Comparison of ENCODE assay signal across 10 mouse cellular contexts in genomic region chr4:149875296-149875695, GRCm38 (mm10).
DNase-seq lines count a peak whose midpoint lies in the region; ATAC-seq and TF ChIP-seq lines count a peak whose summit lies in the region.
"Had no signal": no experiment of that assay in that cellular context is flagged by ENCODE, and none has a peak within 500 bp of the region (broad histone marks: within the 10 kb centered on the region; RNA-seq: fewer than 3 reads in every experiment).

No protein-coding gene starts in this region.

- H3K4me1 ChIP-seq in forebrain, embryonic 10.5 days = peaks cover 68% of the 10 kb centered on the region
- H3K4me1 ChIP-seq in forebrain, embryonic 11.5 days (replicated peaks; ENCODE audit: control insufficient read depth, insufficient read depth, low read length) = no peaks in the 10 kb centered on the region; the same call in 1 of the 2 replicates
- peaks cover 2% of the 10 kb centered on the region; the same call in 1 of the 2 replicates for H3K4me1 ChIP-seq in liver, postnatal 0 days (ENCODE audit: insufficient read depth)
- H3K4me1 ChIP-seq in liver, embryonic 12.5 days = peaks cover 2% of the 10 kb centered on the region; the same call in 1 of the 2 replicates
- H3K4me1 ChIP-seq: liver, embryonic 15.5 days had no signal

- WGBS in forebrain, embryonic 10.5 days = 52% methylated on average over 6 of the region's 6 CpGs
- WGBS in forebrain, embryonic 11.5 days = 49% methylated on average over 6 of the region's 6 CpGs
- 28% methylated on average over 6 of the region's 6 CpGs for WGBS in liver, postnatal 0 days (ENCODE audit: insufficient replicate concordance)
- 36% methylated on average over 6 of the region's 6 CpGs for WGBS in liver, embryonic 12.5 days (ENCODE audit: insufficient replicate concordance)

- H3K4me2 ChIP-seq in forebrain, embryonic 11.5 days (ENCODE audit: low read depth, low read length, severe bottlenecking) = no peak overlapping the region
- H3K4me2 ChIP-seq in liver, postnatal 0 days (ENCODE audit: low read depth, low read length) = no peak overlapping the region
- no peak overlapping the region for H3K4me2 ChIP-seq in liver, embryonic 12.5 days
- H3K4me2 ChIP-seq: liver, embryonic 15.5 days had no signal

- H3K27ac ChIP-seq in forebrain, embryonic 10.5 days = peak overlapping the region; percentile 81
- H3K27ac ChIP-seq in forebrain, embryonic 11.5 days (ENCODE audit: low read depth, low read length) = no peak overlapping the region
- H3K27ac ChIP-seq in liver, postnatal 0 days (ENCODE audit: low read depth) = no peak overlapping the region
- no peak overlapping the region for H3K27ac ChIP-seq in liver, embryonic 12.5 days
- H3K27ac ChIP-seq: liver, embryonic 15.5 days had no signal

- DNase-seq in forebrain, embryonic 10.5 days (ENCODE audit: extremely low spot score, low spot score) = no peak
- DNase-seq in forebrain, embryonic 11.5 days (ENCODE audit: low spot score) = no peak
- no peak for DNase-seq in liver, postnatal 0 days
- peak; percentile 56 for DNase-seq in embryo, embryonic 11 days
- DNase-seq in kidney, postnatal 36 days = peak; percentile 20 to 70
- DNase-seq in thymus, adult 18-20 months = no peak
- DNase-seq in left cerebral cortex, adult 18-20 months (ENCODE audit: low spot score in 2 of 2) = no peak

- TF ChIP-seq CTCF in liver, postnatal 0 days (IDR thresholded peaks at IDR 0.05; ENCODE audit: low read depth) = no peak

- no peaks in the 10 kb centered on the region for H3K9me3 ChIP-seq in forebrain, embryonic 10.5 days
- H3K9me3 ChIP-seq in forebrain, embryonic 11.5 days (ENCODE audit: control insufficient read depth, low read length) = no peaks in the 10 kb centered on the region
- H3K9me3 ChIP-seq in liver, postnatal 0 days (ENCODE audit: low read length) = 0 out of 2 replicates have a peak, but pooled peaks cover 2% of the 10 kb centered on the region
- H3K9me3 ChIP-seq in liver, embryonic 12.5 days (replicated peaks) = no peaks in the 10 kb centered on the region
- H3K9me3 ChIP-seq: liver, embryonic 15.5 days had no signal

- H3K36me3 ChIP-seq in forebrain, embryonic 10.5 days (replicated peaks) = no peaks in the 10 kb centered on the region
- H3K36me3 ChIP-seq in forebrain, embryonic 11.5 days (ENCODE audit: control insufficient read depth, insufficient read depth, low read length) = no peaks in the 10 kb centered on the region
- H3K36me3 ChIP-seq in liver, postnatal 0 days (replicated peaks; ENCODE audit: insufficient read depth, low read length) = no peaks in the 10 kb centered on the region
- no peaks in the 10 kb centered on the region for H3K36me3 ChIP-seq in liver, embryonic 12.5 days
- H3K36me3 ChIP-seq: liver, embryonic 15.5 days had no signal

- H3K9ac ChIP-seq in forebrain, embryonic 11.5 days (ENCODE audit: low read length) = no peak overlapping the region
- no peak overlapping the region for H3K9ac ChIP-seq in liver, postnatal 0 days (replicated peaks)
- H3K9ac ChIP-seq in liver, embryonic 12.5 days = no peak overlapping the region
- H3K9ac ChIP-seq: liver, embryonic 15.5 days had no signal

- TF ChIP-seq EP300 in liver, postnatal 0 days (IDR thresholded peaks at IDR 0.05; ENCODE audit: low read depth) = no peak

- no peak for ATAC-seq in forebrain, embryonic 11.5 days (replicated peaks; ENCODE audit: low FRiP score)
- peak; percentile 61 for ATAC-seq in liver, postnatal 0 days
- no peak for ATAC-seq in liver, embryonic 12.5 days
- ATAC-seq: Patski had no signal

- H3K27me3 ChIP-seq in forebrain, embryonic 10.5 days (ENCODE audit: poor library complexity, severe bottlenecking) = peaks cover 12% of the 10 kb centered on the region; the same call in 1 of the 2 replicates
- no peaks in the 10 kb centered on the region for H3K27me3 ChIP-seq in forebrain, embryonic 11.5 days (ENCODE audit: control insufficient read depth, insufficient read depth, low read length)
- H3K27me3 ChIP-seq in liver, postnatal 0 days (ENCODE audit: insufficient read depth, low read length) = no peaks in the 10 kb centered on the region
- H3K27me3 ChIP-seq in liver, embryonic 12.5 days (replicated peaks) = peaks cover 58% of the 10 kb centered on the region
- H3K27me3 ChIP-seq: Patski had no signal

- no peak overlapping the region for H3K4me3 ChIP-seq in forebrain, embryonic 10.5 days
- H3K4me3 ChIP-seq in forebrain, embryonic 11.5 days (ENCODE audit: low read depth, low read length) = no peak overlapping the region
- H3K4me3 ChIP-seq in liver, postnatal 0 days (ENCODE audit: low read depth, low read length) = no peak overlapping the region
- no peak overlapping the region for H3K4me3 ChIP-seq in liver, embryonic 12.5 days
- H3K4me3 ChIP-seq: liver, embryonic 15.5 days had no signal

Comparison
In these comparisons a context has a peak if more than half of its experiments do, and no peak if none do; other contexts are left out.
1. DNase-seq: peak in embryo, embryonic 11 days (single experiment) and kidney, postnatal 36 days (2 of 2); none in forebrain, embryonic 10.5 days (single experiment), forebrain, embryonic 11.5 days (single experiment), liver, postnatal 0 days (single experiment), thymus, adult 18-20 months (0 of 2) and left cerebral cortex, adult 18-20 months (0 of 2).